Mouse (Mus musculus) embryonic stem cell, embryonic (primary cell): ENCODE data around the gene Fancc.
"Not testable (repeated sequence)": the region's sequence is repeated elsewhere in the genome, so short reads cannot be mapped to it uniquely, and the experiment has no call there.

ENCODE experiments used
- CTCF ChIA-PET, 4 experiments: fragments of 300-600 bp in 2 of 4; fragments of 350-600 bp in 2 of 4; sonication (Branson Sonifier 250); formaldehyde crosslinking; loops; one replicate each; lab custom pipeline; 2022; ENCODE audit warnings: inconsistent platforms in 2 of 4; lab: Charles Lee
- POLR2A ChIA-PET, 4 experiments: fragments of 300-600 bp in 2 of 4; fragments of 350-600 bp in 2 of 4; sonication (Branson Sonifier 250); formaldehyde crosslinking; loops; one replicate each; lab custom pipeline; 2022; ENCODE audit warnings: antibody characterized with exemption in 4 of 4, inconsistent platforms in 1 of 4; lab: Charles Lee

Fancc gene

GRCm38 (mm10) chr13:63486791-63487706 is 10.0 kb downstream of the Fancc start:
- POLR2A ChIA-PET = interaction anchor here in 2 of 4 experiments (0.6 to 1.3 kb wide), 4 partner anchors 9 to 184 kb away, joined by 3 to 8 read pairs (median 5); no protein-coding TSS in a partner anchor
- CTCF ChIA-PET = interaction anchor here in 2 of 4 experiments (0.6 to 0.7 kb wide), 2 partner anchors 209 to 298 kb away, joined by 3 read pairs; no protein-coding TSS in a partner anchor

GRCm38 (mm10) chr13:63475356-63475755 is 21.7 kb downstream of the Fancc start:
- ChIA-PET CTCF (interaction anchor here in 3 of 4 experiments (0.6 to 1.0 kb wide), 3 partner anchors 11 to 376 kb away, joined by 3 to 7 read pairs (median 5); no protein-coding TSS in a partner anchor), POLR2A (interaction anchor here in 3 of 4 experiments (0.6 to 2.7 kb wide), 5 partner anchors 10 to 57 kb away, joined by 3 to 15 read pairs (median 4); no protein-coding TSS in a partner anchor)

GRCm38 (mm10) chr13:63452898-63453297 is 44.2 kb downstream of the Fancc start:
- ChIA-PET CTCF (interaction anchor here in 1 of 4 experiments (0.7 kb wide), 1 partner anchor 123 kb away, joined by 4 read pairs; no protein-coding TSS in a partner anchor), POLR2A (interaction anchor here in 1 of 4 experiments (1.8 kb wide), 1 partner anchor 22 kb away, joined by 5 read pairs; no protein-coding TSS in a partner anchor)

- CTCF ChIA-PET = no interaction called here
- POLR2A ChIA-PET = interaction anchor here in 2 of 4 experiments (0.9 to 1.5 kb wide), 5 partner anchors 16 to 138 kb away, joined by 3 to 12 read pairs (median 3); no protein-coding TSS in a partner anchor
Observed at GRCm38 (mm10) chr13:63451140-63451539, 45.9 kb downstream of the Fancc start.

DNA sequence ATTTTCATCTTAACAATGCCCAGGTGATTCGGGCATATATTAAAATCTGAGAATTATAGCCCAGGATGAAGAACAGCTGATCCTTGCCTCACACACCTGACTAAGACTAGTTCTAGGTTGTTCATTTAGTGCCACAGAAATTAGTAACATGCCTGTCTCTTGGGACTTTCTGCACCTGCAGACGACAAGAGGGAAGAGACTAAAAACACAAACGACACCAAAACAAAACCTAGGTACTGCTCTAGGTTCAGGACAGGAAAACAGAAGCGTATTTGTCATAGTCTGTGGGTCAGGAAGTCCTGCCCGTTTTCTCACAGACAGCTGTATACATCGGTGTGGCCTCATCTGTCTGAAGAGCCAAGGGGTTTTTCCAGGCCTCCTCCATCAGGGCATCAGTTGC is 51.7 kb downstream of the Fancc start:
- CTCF ChIA-PET = no interaction called here
- POLR2A ChIA-PET = interaction anchor here in 2 of 4 experiments (1.1 to 2.7 kb wide), 2 partner anchors 14 kb away, joined by 3 to 7 read pairs; no protein-coding TSS in a partner anchor

- CTCF ChIA-PET = interaction anchor here in 2 of 4 experiments (0.6 to 0.8 kb wide), 4 partner anchors 67 to 1238 kb away, joined by 3 to 6 read pairs (median 4); no protein-coding TSS in a partner anchor
- POLR2A ChIA-PET = interaction anchor here in 2 of 4 experiments (0.8 to 3.5 kb wide), 17 partner anchors 10 to 382 kb away, joined by 3 to 37 read pairs (median 10); partner anchors contain the start of genes Fancc (in 2 of the 2) and Ercc6l2 (in 1 of the 2)
Observed at GRCm38 (mm10) chr13:63432759-63433158, 64.3 kb downstream of the Fancc start.

GRCm38 (mm10) chr13:63431857-63432191 is 65.3 kb downstream of the Fancc start:
- CTCF ChIA-PET = interaction anchor here in 1 of 4 experiments (0.5 to 1.1 kb wide), 2 partner anchors 21 to 593 kb away, joined by 3 to 4 read pairs; no protein-coding TSS in a partner anchor
- POLR2A ChIA-PET = interaction anchor here in 3 of 4 experiments (0.5 to 3.5 kb wide), 77 partner anchors 9 to 1488 kb away, joined by 3 to 37 read pairs (median 5); partner anchors contain the start of genes Fancc (in 3 of the 3), Ercc6l2 (in 1 of the 3), Habp4 (in 1 of the 3) and Zfp367 (in 1 of the 3)

- POLR2A ChIA-PET = interaction anchor here in 3 of 4 experiments (0.5 to 3.5 kb wide), 120 partner anchors 8 to 1487 kb away, joined by 3 to 37 read pairs (median 4); partner anchors contain the start of genes Fancc (in 3 of the 3), Ercc6l2 (in 2 of the 3), Habp4 (in 1 of the 3) and Zfp367 (in 1 of the 3)
- CTCF ChIA-PET = interaction anchor here in 2 of 4 experiments (0.5 to 1.4 kb wide), 7 partner anchors 10 to 686 kb away, joined by 3 to 5 read pairs (median 3); no protein-coding TSS in a partner anchor
Observed at GRCm38 (mm10) chr13:63431030-63431856, 65.8 kb downstream of the Fancc start.

- ChIA-PET POLR2A (interaction anchor here in 3 of 4 experiments (0.6 to 3.5 kb wide), 105 partner anchors 8 to 1002 kb away, joined by 3 to 37 read pairs (median 5); partner anchors contain the start of genes Ercc6l2 (in 2 of the 3), Fancc (in 2 of the 3), Habp4 (in 1 of the 3) and Zfp367 (in 1 of the 3)), CTCF (interaction anchor here in 2 of 4 experiments (0.6 to 1.4 kb wide), 6 partner anchors 10 to 687 kb away, joined by 3 to 5 read pairs (median 3); no protein-coding TSS in a partner anchor)
Observed at GRCm38 (mm10) chr13:63430681-63431029, 66.4 kb downstream of the Fancc start.

- ChIA-PET POLR2A (interaction anchor here in 3 of 4 experiments (0.9 to 3.5 kb wide), 65 partner anchors 9 to 1002 kb away, joined by 3 to 37 read pairs (median 5); partner anchors contain the start of genes Ercc6l2 (in 2 of the 3), Fancc (in 2 of the 3) and Zfp367 (in 1 of the 3)), CTCF (interaction anchor here in 1 of 4 experiments (0.9 to 1.4 kb wide), 3 partner anchors 9 to 94 kb away, joined by 3 to 5 read pairs (median 3); no protein-coding TSS in a partner anchor)
Observed at GRCm38 (mm10) chr13:63430206-63430605, 66.9 kb downstream of the Fancc start.

- POLR2A ChIA-PET = not testable (repeated sequence)
Observed at GRCm38 (mm10) chr13:63428211-63428610, 68.9 kb downstream of the Fancc start.

DNA sequence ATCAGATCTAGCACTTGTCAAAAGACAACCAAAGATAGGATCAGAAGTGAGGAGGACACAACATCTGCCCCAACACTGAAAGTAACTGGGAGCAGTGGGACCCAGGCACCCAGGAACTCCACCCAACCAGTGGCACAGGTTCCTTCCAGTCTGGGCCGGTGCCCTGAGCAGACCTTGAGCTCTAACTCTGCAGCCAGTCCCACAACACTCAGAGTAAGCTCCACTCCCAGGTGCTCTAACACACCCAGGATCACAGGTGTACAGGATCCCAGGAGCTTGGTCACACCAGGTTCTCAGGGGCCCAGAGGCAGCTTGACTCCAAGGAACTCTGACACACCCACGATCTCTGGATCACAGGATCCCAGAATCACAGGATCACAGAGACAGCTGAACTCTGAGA is 74.0 kb downstream of the Fancc start:
- POLR2A ChIA-PET = interaction anchor here in 1 of 4 experiments (1.0 to 1.1 kb wide), 2 partner anchors 8 to 9 kb away, joined by 3 to 6 read pairs; no protein-coding TSS in a partner anchor
- CTCF ChIA-PET = no interaction called here

More at GRCm38 (mm10) chr13:63428211-63428610, 68.9 kb downstream of the Fancc start:
- CTCF ChIA-PET = not testable (repeated sequence)

GRCm38 (mm10) chr13:63421225-63421624 is 75.9 kb downstream of the Fancc start:
- POLR2A ChIA-PET = interaction anchor here in 2 of 4 experiments (0.6 to 2.4 kb wide), 7 partner anchors 8 to 674 kb away, joined by 3 to 13 read pairs (median 4); no protein-coding TSS in a partner anchor
- CTCF ChIA-PET = interaction anchor here in 1 of 4 experiments (1.0 kb wide), 1 partner anchor 9 kb away, joined by 3 read pairs; no protein-coding TSS in a partner anchor

GRCm38 (mm10) chr13:63418148-63418547 is 78.9 kb downstream of the Fancc start:
- ChIA-PET CTCF (no interaction called here), POLR2A (interaction anchor here in 1 of 4 experiments (2.7 kb wide), 1 partner anchor 14 kb away, joined by 18 read pairs; no protein-coding TSS in a partner anchor)

GRCm38 (mm10) chr13:63416824-63417223 is 80.3 kb downstream of the Fancc start:
- ChIA-PET CTCF (no interaction called here), POLR2A (interaction anchor here in 2 of 4 experiments (2.4 to 2.7 kb wide), 2 partner anchors 15 kb away, joined by 18 to 19 read pairs; no protein-coding TSS in a partner anchor)

DNA sequence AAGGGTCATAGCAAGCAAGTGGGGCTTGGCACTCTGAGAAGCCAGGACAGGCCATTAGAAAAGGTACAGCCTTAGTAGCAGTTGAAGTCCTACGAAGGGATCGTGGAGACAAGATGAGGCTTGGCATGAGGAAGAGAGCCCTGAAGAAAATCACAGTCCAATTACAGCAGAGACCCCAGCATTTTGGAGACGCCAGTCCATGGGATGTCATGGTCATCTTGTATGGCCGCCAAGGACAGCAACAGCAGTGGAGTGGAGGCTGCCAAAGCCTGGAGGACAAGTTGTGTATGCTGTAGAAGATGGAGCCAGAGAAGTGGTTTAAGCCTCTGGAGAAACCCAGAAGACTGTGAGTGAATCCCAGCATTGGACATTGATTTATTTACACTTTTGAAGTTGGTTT is 84.4 kb downstream of the Fancc start:
- ChIA-PET CTCF (no interaction called here), POLR2A (interaction anchor here in 2 of 4 experiments (1.6 to 4.8 kb wide), 2 partner anchors 18 to 19 kb away, joined by 10 to 17 read pairs; no protein-coding TSS in a partner anchor)
